ENCODE assay signal across 1 mouse cellular context in the genomic region with DNA sequence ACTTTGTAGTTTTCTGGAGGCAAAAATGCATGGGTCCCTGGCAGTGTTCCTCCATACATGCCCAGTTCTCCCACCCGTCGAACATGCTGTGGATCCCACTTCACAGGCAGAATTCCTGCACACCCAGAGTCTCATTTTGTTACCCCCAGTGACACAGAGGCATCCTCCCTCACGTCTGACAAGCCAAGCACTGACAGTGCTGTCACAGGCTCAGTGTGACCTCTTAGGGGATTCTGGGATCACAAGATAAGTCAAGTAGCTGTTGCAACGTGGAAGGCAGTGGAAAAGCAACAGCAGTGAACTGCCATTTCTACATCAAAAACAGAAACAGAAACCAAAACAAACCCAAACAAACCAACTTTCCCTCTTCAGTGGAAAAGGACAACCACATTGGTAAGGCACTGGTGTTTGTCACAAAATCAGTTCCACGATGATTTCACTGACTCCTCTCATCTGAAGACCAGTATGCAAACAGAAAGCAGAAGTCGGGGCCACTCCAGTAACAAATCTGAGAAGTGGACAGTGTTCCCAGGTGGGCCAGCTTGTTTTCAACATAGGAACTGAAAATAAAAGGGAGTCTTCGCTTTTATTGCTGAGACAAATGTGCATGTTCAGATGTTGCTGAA.
A peak's percentile ranks its signal among the peaks of the same experiment; 100 is the strongest.
TF ChIP-seq lines count a peak whose summit lies in the region.

No protein-coding gene starts in this region.

TF ChIP-seq in CH12.LX, 34 proteins besides CTCF, POLR2A, EP300 and RAD21 (continued from another document):
- peak; percentile 40; the same call in 1 of the 2 replicates for TF ChIP-seq MEF2A (IDR thresholded peaks at IDR 0.05; ENCODE audit: borderline replicate concordance, low read depth, low read length)
- TF ChIP-seq POLR2AphosphoS2 (IDR thresholded peaks at IDR 0.05; ENCODE audit: low read depth, low read length) = no peak
- TF ChIP-seq NRF1 (IDR thresholded peaks at IDR 0.05; ENCODE audit: low read depth, low read length) = no peak
- no peak for TF ChIP-seq NELFE (IDR thresholded peaks at IDR 0.05; ENCODE audit: low read depth, low read length)
- no peak for TF ChIP-seq E2F4 (IDR thresholded peaks at IDR 0.05; ENCODE audit: insufficient replicate concordance, low read depth, low read length)
- 0 out of 2 replicates have a peak, but pooled peaks have one; percentile 50 for TF ChIP-seq MAFK (IDR thresholded peaks at IDR 0.05; ENCODE audit: insufficient replicate concordance, low read length)
- no peak for TF ChIP-seq USF2 (conservative IDR thresholded peaks at IDR 0.05; ENCODE audit: low read depth, low read length)
- peak; percentile 44; the same call in 1 of the 2 replicates for TF ChIP-seq IRF4 (IDR thresholded peaks at IDR 0.05; ENCODE audit: low read depth, low read length)
- no peak for TF ChIP-seq SMC3 (IDR thresholded peaks at IDR 0.05; ENCODE audit: low read depth, low read length)
- no peak for TF ChIP-seq HCFC1 (IDR thresholded peaks at IDR 0.05; ENCODE audit: low read depth, low read length)
- no peak for TF ChIP-seq CHD1 (IDR thresholded peaks at IDR 0.05; ENCODE audit: low read depth, low read length)
- TF ChIP-seq TBP (conservative IDR thresholded peaks at IDR 0.05; ENCODE audit: low read depth, low read length) = no peak
- TF ChIP-seq RCOR1 (conservative IDR thresholded peaks at IDR 0.05; ENCODE audit: low read depth, low read length) = no peak
- TF ChIP-seq ETS1 (conservative IDR thresholded peaks at IDR 0.05; ENCODE audit: low read depth, low read length) = peak; percentile 76
- TF ChIP-seq TCF12 (IDR thresholded peaks at IDR 0.05; ENCODE audit: low read depth, low read length) = no peak
TF ChIP-seq in CH12.LX: peak in this region for 5.
